Mouse (Mus musculus) thymus, postnatal 4 days (tissue): Measurements from ENCODE around the gene Smim5.

Source experiments
- DNase-seq: peaks from one replicate; pipeline ENCODE4 v3.0.0; 2021

Gene Smim5

GRCm38 (mm10) chr11:115931235-115931634 is 31.5 kb downstream of the Smim5 start:
- no peak for DNase-seq

- DNase-seq: peak; percentile 97
Measured at GRCm38 (mm10) chr11:115933108-115933746, 33.5 kb downstream of the Smim5 start, which contains the start of the genes Sap30bp and Recql5. Gene Sap30bp, plus strand, starts transcription at chr11:115933282. Gene Recql5, minus strand, starts transcription at chr11:115933477.

GRCm38 (mm10) chr11:115933747-115934110 is 34.0 kb downstream of the Smim5 start:
- DNase-seq: no peak

- peak; percentile 79 for DNase-seq
Measured at GRCm38 (mm10) chr11:115939690-115940329, 40.0 kb downstream of the Smim5 start.

GRCm38 (mm10) chr11:115941980-115942379 is 42.2 kb downstream of the Smim5 start:
- no peak for DNase-seq

GRCm38 (mm10) chr11:115945247-115945646 is 45.5 kb downstream of the Smim5 start:
- no peak for DNase-seq

GRCm38 (mm10) chr11:115946221-115946828 is 46.6 kb downstream of the Smim5 start:
- no peak for DNase-seq

GRCm38 (mm10) chr11:115948316-115948715 is 48.5 kb downstream of the Smim5 start:
- no peak for DNase-seq

GRCm38 (mm10) chr11:115950719-115951118 is 51.0 kb downstream of the Smim5 start:
- DNase-seq: no peak

GRCm38 (mm10) chr11:115954712-115955111 is 54.9 kb downstream of the Smim5 start:
- no peak for DNase-seq

GRCm38 (mm10) chr11:115955195-115955858 is 55.6 kb downstream of the Smim5 start:
- DNase-seq: no peak
